Mouse (Mus musculus) left cerebral cortex, postnatal 10 days (tissue): ENCODE data around the gene Bloc1s4. TPM values are rescaled to one million over a fixed set of nuclear protein-coding genes. Genes with fewer than 3 reads are reported as not detected.
"Not testable (repeated sequence)": the region's sequence is repeated elsewhere in the genome, so short reads cannot be mapped to it uniquely, and the experiment has no call there.

Experiments used
- DNase-seq, 2 experiments: peaks; one replicate each; pipeline ENCODE4 v3.0.0; 2021 to 2022; ENCODE audit warnings: low spot score in 2 of 2, mixed read lengths in 1 of 2; ENCODE audit errors: extremely low spot score in 1 of 2
- intact Hi-C: fragments of 180-260 bp; cut with DNase I; formaldehyde crosslinking; loops from one replicate; pipeline ENCODE4 v1.15.1; 2025
- total RNA-seq, 2 experiments: library from RNA; stranded (reverse); gene quantifications; 2 replicates each; pipeline ENCODE4 v1.2.3; 2021

Bloc1s4 gene
- 10 to 100 TPM; 16.5 to 20.7 TPM for total RNA-seq

DNA sequence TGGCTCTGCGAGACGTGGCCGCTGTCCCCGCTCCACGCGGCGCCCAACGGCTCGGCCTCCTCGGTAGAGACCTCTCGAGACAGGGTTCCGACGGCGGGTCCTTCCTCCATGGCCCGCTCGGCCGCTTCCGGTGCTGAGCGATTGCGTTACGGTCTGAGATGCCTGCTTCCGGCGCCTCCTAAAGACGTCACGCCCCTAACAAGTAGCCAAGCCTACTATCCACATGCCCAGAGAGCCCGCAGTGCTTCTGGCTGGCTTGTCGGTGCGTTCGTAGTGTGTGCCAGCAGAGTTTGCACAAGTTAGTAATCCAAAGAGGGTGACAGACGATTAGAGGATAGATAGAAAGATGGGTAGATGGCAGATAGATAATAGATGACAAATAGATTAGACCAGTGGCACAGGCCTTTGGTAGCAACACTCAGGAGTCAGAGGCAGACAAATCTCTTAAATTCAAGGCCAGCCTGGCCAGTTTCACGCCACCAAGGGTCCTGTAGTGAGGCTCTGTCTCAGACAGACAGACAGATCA, at the start of gene Bloc1s4:
TSS of gene Bloc1s4 (minus strand) at position 115 of the 526 bp plus-strand sequence.
- intact Hi-C loops, result loop anchor here (2.0 kb wide), 1 partner anchor 284 kb away; the partner anchor contains the start of gene Grpel1

DNA sequence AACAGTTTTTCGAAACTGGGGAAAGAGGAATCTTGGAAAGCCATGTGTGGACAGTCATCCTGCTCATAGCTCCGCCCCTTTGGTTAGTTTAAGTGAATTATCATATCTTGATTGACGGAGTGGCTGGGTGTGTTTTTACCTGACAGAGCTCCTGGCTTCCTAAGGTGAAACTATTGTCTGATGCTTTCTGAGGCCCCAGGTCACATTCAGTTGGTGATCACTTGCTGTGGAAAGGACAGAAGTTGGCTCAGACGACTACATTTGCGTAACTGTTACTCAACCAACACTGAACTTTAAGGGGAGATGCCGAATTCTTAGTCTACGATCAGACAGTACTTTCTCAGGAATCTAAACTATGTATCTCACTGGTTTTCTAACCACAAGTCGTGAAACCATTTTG, 48.8 kb upstream of the Bloc1s4 start:
- DNase-seq, result no peak
- intact Hi-C loops, result no loop called here

More for the DNA sequence above, at the start of gene Bloc1s4:
- peak; percentile 94 to 95 for DNase-seq

DNA sequence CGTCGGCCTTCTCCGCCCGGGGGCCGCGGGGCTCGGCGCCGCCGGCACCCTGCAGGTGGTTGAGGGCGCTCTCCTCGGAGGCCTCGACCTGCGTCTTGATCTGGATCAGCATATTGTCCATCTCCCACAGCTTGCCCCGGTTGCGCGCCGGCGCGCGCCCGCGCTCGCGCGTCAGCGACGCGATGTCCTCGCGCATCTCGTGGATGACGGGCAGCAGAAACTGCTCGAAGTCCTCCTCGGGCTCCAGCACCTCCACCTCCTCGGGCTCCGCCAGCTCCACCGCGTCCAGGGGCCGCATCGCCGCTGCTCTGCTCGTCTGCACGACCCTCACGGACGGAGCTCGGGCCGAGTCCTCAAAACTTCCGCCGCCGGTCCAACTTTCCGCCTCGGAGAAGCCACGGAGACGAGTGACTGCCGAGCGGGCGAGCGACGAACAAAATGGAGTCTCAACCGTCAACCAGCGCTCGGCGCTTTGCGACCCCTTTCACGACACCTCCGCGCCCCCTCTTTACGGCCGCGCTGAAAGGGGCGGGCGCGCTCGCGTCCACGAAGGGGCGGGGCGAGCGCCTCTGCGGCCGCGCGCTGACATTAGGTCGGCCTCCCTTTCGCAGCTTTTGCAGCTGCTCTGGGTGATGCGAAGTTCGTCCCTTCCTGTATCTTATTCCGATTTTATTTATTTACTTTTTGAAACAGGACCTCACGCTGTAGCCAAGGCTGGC, 48.0 kb upstream of the Bloc1s4 start, which contains the start of gene Mrfap1:
TSS of gene Mrfap1 (minus strand) at position 477 of the 719 bp plus-strand sequence.
- intact Hi-C loops, result not testable (repeated sequence)
- DNase-seq, result peak; percentile 91 to 96

DNA sequence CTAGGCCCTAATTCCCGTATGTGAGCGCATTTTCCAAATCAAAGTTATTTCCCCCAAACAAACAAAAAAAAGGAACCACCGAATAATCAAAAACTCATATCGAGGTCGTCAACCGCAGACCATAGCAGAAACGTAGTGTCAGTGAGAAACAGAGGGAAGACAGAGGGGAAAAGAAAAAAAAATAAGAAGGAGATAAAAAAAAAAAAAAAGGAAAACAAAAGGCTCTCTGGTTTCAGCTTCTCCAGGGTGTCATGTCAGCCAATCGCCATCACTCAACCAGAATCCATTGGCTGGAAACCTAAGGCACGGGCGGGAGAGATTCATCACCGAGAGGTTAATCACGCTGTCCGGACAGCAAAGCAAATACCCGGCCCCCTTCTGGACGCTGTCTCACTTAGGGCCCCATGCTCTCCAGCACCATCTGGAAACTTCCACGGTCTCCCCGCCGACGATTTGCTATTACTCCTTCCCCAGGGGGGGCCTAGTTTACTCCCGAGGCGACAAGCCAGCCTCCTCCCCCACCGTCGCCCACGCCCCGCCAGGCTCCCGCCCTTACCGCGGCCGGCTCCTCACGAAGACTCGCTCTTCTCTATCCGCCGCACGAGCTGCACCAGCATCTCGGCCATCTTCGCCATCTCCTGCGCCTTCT, 47.3 kb upstream of the Bloc1s4 start:
- intact Hi-C loops, result not testable (repeated sequence)

DNA sequence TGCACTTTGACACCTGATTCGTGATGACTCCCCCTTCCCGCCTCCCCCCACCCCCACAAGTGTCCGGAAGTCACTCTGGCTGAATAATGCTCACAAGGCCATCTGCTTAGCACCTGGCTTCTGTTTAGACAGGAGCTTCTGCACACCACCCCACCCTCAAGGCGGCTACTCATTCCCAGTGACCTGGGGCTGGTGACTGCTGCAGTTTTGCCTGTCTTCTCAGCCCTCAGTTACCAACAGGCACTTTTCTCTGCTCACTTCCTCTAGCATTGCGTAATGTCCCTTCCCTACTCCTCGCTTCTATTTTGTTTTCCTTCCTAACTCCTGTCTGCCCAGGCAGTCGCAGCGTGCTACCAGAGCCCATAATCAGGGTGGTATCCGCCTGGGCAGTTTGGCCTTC, 43.4 kb upstream of the Bloc1s4 start:
- DNase-seq, result no peak
- intact Hi-C loops, result no loop called here

More for the DNA sequence above, 47.3 kb upstream of the Bloc1s4 start:
- peak; percentile 58 to 87 for DNase-seq

DNA sequence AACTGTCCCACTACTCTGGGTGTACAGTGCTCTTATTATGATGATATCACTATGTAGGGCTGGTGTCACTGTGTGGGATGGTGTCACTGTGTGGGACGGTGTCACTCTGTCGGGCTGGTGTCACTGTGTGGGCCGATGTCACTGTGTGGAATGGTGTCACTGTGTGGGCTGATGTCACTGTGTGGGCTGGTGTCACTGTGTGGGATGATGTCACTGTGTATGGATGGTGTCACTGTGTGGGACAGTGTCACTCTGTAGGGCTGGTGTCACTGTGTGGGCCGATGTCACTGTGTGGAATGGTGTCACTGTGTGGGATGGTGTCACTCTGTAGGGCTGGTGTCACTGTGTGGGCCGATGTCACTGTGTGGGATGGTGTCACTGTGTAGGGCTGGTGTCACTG, 37.6 kb upstream of the Bloc1s4 start:
- intact Hi-C loops, result no loop called here
- no peak for DNase-seq

DNA sequence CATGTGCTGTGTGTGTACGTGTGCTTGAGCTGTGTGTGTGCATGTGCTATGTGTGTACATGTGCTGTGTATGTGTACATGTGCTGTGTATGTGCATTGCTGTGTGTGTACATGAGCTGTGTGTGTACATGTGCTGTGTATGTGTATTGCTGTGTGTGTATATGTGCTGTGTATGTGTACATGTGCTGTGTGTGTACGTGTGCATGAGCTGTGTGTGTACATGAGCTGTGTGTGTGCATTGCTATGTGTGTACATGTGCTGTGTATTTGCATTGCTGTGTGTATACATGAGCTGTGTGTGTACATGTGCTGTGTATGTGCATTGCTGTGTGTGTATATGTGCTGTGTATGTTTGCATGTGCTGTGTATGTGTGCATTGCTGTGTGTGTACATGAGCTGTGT, 31.1 kb upstream of the Bloc1s4 start:
- intact Hi-C loops, result no loop called here

DNA sequence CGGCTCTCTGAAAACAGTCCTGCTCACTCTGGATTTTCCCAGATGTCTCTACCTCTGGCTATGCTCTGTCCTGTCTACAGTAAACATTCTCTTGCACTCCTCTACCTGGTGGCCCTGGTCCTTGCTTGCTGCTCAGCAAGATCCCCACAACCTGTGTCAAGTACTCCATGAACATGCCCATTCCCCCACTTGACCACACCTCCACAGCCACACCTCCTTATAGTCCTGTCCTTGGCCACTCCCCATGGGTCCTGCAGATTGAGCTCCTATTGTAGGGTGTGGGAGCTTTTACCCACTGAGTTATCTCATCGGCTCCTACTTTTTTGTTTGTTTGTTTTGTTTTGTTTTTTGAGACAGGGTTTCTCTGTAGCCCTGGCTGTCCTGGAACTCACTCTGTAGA, 30.5 kb upstream of the Bloc1s4 start:
- no peak for DNase-seq
- intact Hi-C loops, result no loop called here

More for the DNA sequence above, 31.1 kb upstream of the Bloc1s4 start:
- DNase-seq, result no peak

DNA sequence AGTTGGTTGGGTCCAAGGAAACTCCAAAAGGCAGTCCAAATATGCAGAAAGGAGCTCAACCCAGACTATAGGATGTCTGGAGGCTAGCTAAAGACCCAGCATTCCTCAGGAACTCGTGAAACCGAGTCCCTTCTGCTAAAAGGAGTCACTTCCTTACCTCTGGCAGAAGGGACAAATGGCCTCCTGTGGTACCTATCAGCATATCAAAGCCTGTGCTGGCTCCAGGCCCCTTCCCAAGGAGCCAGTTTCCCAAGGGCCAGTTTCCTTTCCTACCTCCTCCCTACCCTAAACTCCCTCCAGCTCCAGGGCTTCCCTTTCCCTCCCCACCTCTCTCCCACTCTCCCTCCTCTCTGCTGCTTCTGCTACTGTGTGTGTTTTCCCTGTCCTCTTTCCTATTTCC, 28.7 kb upstream of the Bloc1s4 start:
- intact Hi-C loops, result no loop called here
- no peak for DNase-seq

DNA sequence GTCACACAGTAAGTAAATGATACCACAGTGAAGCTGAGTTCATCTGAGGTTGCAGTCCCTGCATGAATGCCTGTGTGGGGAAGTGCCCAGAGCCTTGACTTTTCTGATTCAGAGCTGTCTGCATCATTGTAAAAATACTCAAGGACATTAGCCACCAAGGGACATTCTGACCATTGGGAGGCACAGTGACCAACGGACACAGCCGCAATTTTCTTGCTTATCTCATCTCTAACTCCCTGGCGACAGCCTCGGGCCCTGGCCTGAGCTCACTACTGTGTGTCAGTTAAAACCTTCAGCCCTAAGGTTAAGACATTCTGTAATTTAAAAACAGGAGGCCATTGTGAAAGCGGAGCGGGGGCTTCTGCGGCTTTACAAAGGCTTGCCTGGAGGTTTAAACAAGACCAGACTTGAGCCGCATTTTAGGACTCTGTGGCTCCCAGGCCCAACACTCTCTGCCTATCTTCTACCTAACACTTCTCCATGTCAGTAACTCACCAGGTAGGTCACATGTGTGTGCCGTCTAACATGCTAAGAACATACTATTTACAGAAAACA, 27.6 kb upstream of the Bloc1s4 start:
- intact Hi-C loops, result no loop called here
- DNase-seq, result no peak

DNA sequence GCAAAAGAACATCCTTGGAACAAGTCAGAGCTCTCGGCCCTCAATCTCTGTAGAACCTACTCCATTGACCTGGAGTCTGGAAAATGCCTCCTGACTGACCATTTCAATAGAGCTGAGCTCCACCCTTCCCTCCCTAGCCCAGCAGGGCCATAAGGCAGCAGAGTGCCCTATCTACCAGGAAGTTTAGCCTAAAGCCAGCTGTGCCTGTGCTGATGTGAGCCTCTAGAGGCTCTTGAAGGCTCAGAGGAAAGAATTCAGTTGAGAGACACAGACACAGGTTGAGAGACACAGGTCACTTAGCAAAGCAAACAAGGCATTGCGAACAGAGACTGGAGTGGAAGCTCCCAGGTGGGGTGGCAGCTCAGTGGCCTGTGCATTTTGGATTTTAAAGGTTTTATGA, 26.9 kb upstream of the Bloc1s4 start:
- intact Hi-C loops, result no loop called here
- DNase-seq, result no peak

DNA sequence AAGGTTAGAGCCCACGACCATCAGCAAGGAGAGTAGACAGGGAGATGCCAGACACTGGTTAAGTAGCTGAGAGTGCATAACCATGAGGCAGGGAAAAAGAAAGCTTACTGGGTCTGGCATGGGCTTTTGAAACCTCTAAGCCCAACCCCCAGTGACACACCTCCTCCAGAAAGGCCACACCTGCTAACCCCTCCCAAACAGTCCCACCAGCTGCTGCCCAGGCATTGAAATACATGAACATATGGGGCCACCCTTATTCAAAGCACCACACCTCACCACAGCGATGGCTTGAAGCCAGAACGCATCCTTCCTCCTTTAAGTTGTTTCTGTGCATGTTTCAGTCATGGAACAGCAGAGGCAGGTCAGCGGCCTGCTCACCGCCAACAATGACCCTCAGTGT, 24.1 kb upstream of the Bloc1s4 start:
- intact Hi-C loops, result no loop called here
- no peak for DNase-seq

DNA sequence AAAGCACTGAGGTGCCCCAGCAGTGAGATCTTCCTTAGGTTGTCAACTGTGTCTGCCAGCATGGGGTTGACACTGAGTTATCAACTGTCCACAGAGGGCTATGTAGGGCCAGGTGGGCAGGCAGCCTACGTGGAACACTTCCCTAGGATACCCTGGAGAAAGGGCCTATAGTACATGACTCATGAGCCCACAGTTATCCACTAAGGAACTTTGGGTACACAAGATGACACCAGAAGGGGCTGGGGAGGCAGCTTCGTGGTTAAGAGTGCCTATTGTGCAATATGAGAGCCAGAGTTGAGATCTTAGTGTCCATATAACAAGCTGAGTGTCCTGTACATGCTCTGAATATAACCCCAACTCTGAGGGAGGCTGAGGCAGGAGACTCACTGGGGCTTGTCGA, 21.2 kb upstream of the Bloc1s4 start:
- no peak for DNase-seq
- intact Hi-C loops, result no loop called here

DNA sequence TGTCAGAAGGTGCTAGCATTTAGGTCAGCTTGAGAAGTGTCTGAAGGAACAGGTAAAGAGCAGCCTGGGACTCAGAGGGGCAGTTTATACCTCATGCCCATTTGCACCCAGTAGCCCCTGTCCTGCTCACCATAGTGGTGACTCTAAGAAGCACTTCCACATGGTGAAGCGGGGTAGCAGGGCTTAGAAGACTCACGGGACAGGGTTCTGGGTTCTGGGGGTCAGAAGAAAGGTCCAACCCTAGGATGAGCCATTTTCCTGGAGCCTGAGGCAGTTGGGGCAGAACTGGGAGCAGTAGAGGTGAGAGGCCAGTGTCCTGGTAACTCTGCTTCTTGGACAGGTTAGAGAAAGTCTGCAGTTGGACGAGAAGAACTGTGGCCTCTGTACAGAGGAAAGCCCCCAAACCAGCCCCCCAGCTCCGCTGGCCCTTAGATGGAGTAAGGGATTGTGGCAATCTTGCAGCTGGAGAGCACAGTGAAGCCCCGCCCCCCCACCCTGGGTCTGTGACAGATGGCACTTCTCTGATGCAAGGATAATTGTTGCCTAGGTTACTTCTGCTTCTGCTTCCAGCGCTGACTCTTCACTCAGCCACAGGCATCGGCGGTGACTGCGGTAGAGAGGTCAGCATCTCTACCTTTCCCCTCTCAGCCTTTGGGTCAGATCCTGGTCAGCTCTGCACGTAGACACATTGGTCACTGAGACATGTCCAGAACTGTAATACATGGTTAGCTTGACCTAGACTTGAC, 18.7 kb upstream of the Bloc1s4 start:
- intact Hi-C loops, result no loop called here
- no peak for DNase-seq

DNA sequence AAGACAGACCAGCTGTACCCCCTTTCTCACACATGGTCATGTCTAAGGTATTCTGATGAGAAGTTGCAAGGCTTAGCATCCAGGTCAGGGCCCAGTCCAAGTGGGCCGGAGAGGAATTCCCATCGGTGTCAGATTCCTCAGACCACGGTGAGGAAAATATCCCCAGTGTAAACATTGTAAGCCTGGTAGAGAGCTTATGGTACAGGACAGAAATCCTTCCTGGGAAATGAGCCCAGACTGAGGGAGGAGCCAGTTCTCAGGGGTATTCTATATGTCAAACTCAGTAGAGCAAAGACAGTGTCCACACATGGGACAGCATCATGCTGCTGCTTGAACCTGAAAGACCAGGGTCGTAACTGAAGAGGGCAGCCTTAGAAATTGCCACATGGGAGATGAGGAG, 11.4 kb upstream of the Bloc1s4 start:
- no peak for DNase-seq
- intact Hi-C loops, result no loop called here

DNA sequence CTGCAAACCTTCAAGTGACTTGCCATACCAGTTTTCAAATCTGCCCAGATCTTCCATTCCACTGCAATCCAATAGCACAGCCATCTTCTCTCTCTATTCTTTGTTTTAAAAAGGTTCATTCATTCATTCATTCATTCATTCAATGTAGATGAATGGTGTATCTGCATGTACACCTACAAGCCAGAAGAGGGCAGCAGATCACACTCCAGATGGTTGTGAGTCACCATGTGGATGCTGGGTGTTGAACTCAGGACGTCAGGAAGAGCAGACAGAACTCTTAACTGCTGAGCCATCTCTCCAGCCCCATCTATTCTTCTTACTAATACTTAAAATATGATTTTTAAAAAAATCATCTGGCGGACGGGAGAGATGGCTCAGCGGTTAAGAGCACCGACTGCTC, 8.6 kb upstream of the Bloc1s4 start:
- no peak for DNase-seq
- intact Hi-C loops, result no loop called here

DNA sequence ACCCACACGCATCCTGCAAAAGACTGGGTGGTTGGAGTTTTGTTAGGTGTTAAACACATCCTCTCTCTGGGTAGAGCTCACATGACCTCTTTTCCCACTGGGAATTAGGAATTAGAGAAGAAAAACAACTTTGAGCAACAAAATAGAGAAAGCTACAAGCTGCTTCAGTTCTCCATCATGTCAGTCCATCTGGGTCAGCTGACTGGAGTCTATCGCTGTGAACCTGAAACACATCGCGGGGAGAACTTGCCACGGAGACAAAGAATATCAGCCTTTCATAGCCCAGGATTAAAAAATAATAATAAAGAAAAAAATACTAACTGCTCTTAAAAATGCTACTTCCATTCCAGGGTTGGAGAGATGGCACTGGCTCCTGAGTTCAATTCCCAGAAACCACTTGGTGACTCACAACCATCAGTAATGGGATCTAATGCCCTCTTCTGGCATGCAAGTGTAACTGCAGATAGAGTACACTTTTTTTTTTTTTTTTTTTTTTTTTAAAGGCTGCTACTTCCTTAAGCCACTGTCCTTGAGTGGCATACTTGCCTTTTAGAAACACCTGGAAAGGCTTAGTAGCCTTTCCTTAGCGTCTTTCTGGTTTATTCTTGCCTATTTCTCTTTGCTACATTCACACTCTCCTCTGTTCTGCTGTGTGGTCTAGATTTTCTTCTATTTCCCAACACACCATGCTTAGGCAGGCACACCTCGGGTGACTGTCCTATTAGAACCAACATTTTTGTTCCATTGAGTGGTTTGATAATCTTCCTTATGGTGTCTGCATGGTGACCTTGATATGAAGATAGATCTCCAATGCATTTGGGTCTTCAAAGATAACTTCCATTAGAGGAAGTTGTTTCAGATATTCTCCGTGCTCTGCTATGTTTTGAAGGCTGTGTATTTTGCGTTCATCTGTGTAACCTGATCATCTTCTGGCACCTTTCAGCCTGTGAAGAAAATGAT, 1.9 kb upstream of the Bloc1s4 start:
- intact Hi-C loops, result no loop called here
- no peak for DNase-seq
